Mouse (Mus musculus) neutrophil, adult 5-6 weeks (primary cell): ENCODE results near the gene Psme2b. TPM values are rescaled to one million over a fixed set of nuclear protein-coding genes. Genes with fewer than 3 reads are reported as not detected.
"Not testable (repeated sequence)": the region's sequence is repeated elsewhere in the genome, so short reads cannot be mapped to it uniquely, and the experiment has no call there.

ENCODE experiments used
- ATAC-seq: fragments of 151-379, 151-347 bp; 2 replicates; pipeline ENCODE4 v1.8.0; 2017; ENCODE audit warnings: mild to moderate bottlenecking, moderate TSS enrichment; ENCODE audit not compliant: insufficient number of reproducible peaks, poor library complexity, low FRiP score, severe bottlenecking; ENCODE audit errors: extremely low read depth
- total RNA-seq: library from RNA; stranded (forward); fragments of 200-1000 nt; gene quantifications from 2 replicates; pipeline ENCODE4 v1.2.3, GENCODE M21; 2017

Psme2b gene
- total RNA-seq, result 80.9 and 92.3 TPM in 2 replicates

- not testable (repeated sequence) for ATAC-seq
Observed at GRCm38 (mm10) chr11:48946090-48946489, at the start of gene Psme2b. Gene Psme2b (minus strand): TSS chr11:48946190.

DNA sequence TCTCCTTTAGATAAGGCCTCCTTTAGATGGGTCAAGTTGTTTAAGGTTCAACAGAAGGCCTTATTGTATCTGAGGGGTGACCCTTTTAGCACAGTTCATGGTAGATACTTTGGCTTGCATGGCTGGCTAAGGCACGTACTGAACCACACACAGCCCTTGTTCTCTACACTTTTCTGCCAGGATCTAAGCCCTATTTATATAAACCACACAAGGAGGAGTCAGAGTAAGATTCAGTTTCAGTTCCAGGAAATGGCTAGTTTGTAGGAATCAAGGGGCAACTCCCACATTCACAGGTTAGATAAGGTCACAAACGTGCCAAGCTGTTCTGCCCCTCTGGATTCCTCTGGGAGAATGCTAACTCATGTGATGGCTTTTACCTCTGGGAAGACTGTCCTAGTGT lies 48.0 kb upstream of the Psme2b start, which contains the start of gene Tgtp1:
Gene Tgtp1, minus strand, starts transcription at position 155 of the 400 bp plus-strand sequence.
- not testable (repeated sequence) for ATAC-seq

GRCm38 (mm10) chr11:48993296-48993695 lies 47.3 kb upstream of the Psme2b start:
- not testable (repeated sequence) for ATAC-seq

DNA sequence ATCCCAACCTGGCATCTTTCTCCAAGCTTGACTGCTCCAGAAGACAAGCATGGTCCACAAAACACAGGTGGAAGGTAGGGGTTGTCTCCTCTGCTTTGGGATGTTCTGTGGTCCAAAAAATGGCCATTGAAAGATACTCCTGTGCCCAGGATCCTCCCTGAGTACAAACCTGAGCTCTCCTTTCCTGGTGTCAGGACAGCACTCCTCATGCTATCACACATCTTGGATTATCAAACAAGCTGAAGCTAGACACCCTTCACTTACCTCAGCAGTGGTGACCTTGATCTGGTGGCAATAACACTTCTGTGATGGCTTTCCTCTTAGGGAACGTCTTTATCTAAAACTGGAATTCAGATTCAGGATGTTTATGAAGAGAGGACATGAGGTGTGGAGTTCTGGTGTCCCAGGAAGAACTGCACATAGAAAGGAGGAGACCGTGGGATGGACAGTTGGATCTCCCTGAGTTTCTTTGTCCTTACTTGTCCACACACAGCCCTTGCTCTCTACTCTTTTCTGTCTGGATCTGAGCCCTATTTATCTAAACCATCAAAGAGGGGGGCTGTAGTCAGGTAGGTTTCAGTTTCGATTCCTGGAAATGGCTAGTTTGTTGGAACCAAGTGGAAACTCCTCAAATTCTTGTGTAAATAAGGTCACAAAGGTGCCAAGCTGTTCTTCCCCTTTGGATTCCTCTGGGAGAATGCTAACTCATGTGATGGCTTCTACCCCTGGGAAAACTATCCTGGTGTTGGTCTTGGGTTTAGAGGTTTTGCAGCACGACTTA lies 45.9 kb upstream of the Psme2b start, which contains the start of gene Gm12185:
Gene Gm12185, minus strand, starts transcription at position 487 of the 781 bp plus-strand sequence.
- not testable (repeated sequence) for ATAC-seq

GRCm38 (mm10) chr11:48989981-48990380 lies 44.0 kb upstream of the Psme2b start:
- ATAC-seq, result peak; percentile 37; the same call in 1 of the 2 replicates

DNA sequence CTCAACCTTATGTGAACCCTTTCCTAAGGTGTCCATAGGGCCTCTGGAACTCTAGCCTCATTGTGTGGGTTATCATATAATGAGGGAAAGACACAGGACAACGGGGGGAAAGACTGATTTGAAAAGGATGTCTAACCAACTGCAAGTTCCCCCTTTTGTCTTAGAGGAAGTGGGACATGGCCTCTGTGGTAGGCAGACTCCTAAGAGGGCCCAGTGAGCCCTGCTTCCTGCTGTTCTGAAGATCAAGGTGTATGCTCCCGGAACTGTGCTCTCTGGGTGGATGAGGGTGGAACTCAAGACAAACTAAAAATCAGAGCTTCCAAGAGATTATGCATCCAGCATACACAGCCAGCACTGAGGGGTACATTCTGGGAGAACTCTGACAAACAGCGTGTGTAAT lies 42.2 kb upstream of the Psme2b start:
- peak; percentile 72 for ATAC-seq

- ATAC-seq, result not testable (repeated sequence)
Observed at GRCm38 (mm10) chr11:48982848-48983247, 36.9 kb upstream of the Psme2b start.

DNA sequence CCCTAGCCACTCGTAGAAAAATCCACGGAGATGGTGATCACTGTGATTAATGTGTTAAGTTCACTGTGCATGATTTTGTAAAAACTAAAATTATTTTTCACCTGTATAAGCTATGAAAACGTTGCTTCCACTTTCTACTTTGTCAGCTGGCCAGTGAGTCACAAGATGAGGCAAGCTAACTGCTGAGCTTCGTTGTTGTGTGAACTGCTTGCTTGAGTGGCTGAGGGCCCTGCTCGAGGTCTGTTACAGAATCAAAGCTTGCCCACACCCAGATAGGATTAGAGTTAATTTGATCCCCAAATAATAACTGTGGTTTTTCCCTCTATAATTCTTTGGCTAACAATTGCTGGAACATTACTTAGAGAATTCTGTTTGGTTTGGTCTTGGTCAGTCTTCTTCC lies 34.1 kb upstream of the Psme2b start:
- ATAC-seq, result peak; percentile 49; the same call in 1 of the 2 replicates

GRCm38 (mm10) chr11:48979251-48979650 lies 33.3 kb upstream of the Psme2b start, which contains the start of gene 9930111J21Rik1:
Gene 9930111J21Rik1 (minus strand): TSS chr11:48979398.
- peak; percentile 69 for ATAC-seq

- peak; percentile 68 for ATAC-seq
Observed at GRCm38 (mm10) chr11:48978240-48978939, 32.4 kb upstream of the Psme2b start, which contains the start of gene Olfr56. Gene Olfr56 (plus strand): TSS chr11:48978889.

DNA sequence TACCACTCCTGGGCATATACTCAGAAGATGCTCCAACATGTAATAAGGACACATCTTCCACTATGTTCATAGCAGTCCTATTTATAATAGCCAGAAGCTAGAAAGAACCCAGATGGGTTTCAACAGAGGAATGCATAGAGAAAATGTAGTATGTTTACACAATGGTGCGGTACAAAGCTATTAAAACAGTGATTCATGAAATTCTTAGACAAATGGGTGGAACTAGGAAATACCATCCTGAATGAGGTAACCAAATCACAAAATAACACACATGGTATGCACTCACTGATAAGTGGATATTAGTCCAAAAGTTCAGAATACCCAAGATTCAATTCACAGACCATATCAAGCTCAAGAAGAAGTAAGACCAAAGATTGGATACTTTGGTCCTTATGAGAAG lies 28.7 kb upstream of the Psme2b start:
- not testable (repeated sequence) for ATAC-seq

DNA sequence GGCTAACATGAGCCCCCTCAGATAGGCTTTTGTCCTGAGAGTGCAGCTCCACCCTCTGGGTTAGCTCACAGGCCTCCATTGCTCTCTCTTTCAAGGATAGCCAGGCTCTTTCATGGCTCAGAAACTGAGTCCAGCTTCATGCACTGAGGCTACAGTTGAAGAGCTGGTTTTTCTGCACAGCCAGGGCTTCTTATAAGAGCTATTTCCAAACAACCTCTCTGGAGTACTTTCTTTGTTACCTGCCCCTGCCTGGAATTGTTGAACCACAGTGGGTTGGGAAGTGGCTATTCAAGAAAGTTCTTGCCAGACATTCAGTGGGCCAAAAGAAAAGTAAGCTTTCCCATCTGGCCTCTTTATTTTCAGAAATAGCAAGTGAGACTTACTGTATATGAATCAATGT lies 6.7 kb downstream of the Psme2b start:
- ATAC-seq, result not testable (repeated sequence)

DNA sequence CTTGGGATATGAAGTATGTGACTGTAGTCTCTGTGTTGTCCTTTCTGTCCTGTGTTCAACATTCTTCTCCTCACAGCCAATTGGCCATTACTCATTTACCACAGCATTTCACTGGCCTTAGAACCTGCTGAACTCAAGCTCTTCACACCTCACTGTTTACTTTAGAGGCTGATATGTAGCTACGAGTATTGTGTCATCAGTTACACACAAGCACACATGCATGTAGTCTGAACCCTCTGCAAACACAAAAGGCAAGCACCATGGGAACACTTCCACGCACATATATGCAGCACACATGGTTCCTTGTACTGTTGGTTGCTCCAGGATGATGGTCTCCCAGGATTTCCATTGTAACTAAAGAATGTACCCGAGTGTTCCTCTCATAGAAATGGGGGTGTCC lies 10.7 kb downstream of the Psme2b start:
- not testable (repeated sequence) for ATAC-seq

DNA sequence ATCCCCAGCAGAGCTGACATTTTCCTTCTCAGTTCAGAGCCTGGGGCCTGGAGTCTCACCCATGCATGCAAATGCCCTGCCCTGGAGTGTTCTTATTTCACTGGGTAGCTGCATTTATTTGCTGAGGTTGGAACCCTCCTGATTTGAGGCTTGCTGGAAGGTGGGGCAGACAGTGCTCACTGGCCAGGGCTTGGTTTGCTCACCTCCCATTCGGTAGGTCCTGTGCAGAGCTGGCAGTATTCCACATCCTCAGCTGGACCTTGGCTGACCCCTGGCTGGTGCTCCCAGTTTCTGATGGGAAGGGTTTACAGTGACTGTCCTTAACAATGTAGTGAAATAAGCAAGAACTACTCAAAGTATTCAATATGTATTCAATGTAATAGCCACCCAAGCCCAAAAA lies 12.1 kb downstream of the Psme2b start:
- ATAC-seq, result not testable (repeated sequence)

DNA sequence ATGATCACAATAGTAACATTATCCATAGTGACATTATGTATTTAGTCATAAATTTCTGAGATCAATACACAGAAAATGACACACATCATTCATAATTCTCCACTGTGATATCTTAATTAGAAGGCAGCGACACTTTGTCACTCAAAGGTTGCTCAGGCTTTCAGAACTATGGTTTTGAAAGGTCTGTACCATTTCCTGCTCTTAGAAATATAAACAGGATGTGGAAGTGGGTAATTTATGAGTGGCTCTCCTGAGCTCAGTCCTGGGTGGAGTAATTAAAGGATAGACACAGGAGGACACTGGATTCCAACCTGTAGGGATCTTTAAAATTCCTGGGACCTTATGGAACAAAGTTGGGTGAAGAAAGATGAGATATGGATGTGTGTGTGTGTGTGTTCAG lies 12.6 kb downstream of the Psme2b start:
- ATAC-seq, result not testable (repeated sequence)

- not testable (repeated sequence) for ATAC-seq
Observed at GRCm38 (mm10) chr11:48928068-48928467, 17.9 kb downstream of the Psme2b start.

GRCm38 (mm10) chr11:48926437-48926836 lies 19.6 kb downstream of the Psme2b start:
- ATAC-seq, result not testable (repeated sequence)

- peak; percentile 55 for ATAC-seq
Observed at GRCm38 (mm10) chr11:48923818-48924217, 22.2 kb downstream of the Psme2b start.

GRCm38 (mm10) chr11:48918380-48918779 lies 27.6 kb downstream of the Psme2b start:
- ATAC-seq, result no peak

- ATAC-seq, result peak; percentile 58; the same call in 1 of the 2 replicates
Observed at GRCm38 (mm10) chr11:48913611-48914010, 32.4 kb downstream of the Psme2b start.
